Mouse (Mus musculus) megakaryocyte, embryonic 14.5 days (primary cell): ENCODE measurements around the gene Arhgap44.

Experiments
- FLI1 ChIP-seq: IDR thresholded peaks from 2 replicates; pipeline ENCODE4 v1.6.1; 2012; ENCODE audit warnings: low read length, inconsistent platforms, mixed read lengths
- GATA1 ChIP-seq: IDR thresholded peaks from 3 replicates; pipeline ENCODE4 v1.6.1; 2012; ENCODE audit warnings: mixed read lengths, low read length, inconsistent platforms, borderline replicate concordance

DNA sequence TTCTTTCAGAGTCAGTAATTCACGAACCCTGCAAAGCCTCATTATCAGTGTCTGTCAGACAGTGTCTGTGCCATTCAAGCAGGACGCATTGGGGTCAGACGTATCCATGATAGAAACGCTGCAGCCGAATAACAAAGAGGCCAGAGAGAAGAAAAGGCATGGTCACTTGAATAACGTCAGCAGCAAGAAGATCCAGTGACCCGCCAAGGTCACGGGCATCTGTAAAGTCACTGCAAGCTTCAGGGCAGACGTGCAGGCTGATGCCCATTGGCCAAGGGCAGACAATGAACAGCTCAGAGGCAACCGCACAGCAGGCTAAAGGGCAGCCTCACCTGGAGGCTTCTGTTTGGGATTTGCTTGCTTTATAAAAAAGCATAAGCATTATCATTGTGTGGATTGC, 52.7 kb downstream of the Arhgap44 start:
- no peak for TF ChIP-seq GATA1
- no peak for TF ChIP-seq FLI1
